Mouse (Mus musculus) liver, postnatal 0 days (tissue): ENCODE measurements at regions not wholly inside any gene's neighbourhood (a gene's known extent, or its start where the extent isn't known, plus 50 kb on each side); places are given as distances from the start of the nearest gene placed in this dataset.

ENCODE experiments used
- ATAC-seq: fragments of 200-750 bp; cut with Nextera tagmentation; 2 replicates; pipeline ENCODE4 v1.8.0; 2017; ENCODE audit warnings: mild to moderate bottlenecking, moderate library complexity
- DNase-seq: peaks from one replicate; pipeline ENCODE4 v3.0.0-alpha.2; 2016
- H3K27ac ChIP-seq: fragments of 300-500 bp; sonication (generic); 2 replicates; pipeline ENCODE4 v1.5.1; 2014; ENCODE audit warnings: antibody characterized with exemption, moderate library complexity, mild to moderate bottlenecking, low read depth
- H3K27me3 ChIP-seq: fragments of 300-500 bp; sonication (generic); 2 replicates; pipeline ENCODE4 v1.6.1; 2014; ENCODE audit warnings: low read length, control low read depth, mixed read lengths; ENCODE audit not compliant: insufficient read depth
- H3K36me3 ChIP-seq: fragments of 300-500 bp; sonication (generic); replicated peaks from 2 replicates; pipeline ENCODE4 v1.6.1; 2014; ENCODE audit warnings: mild to moderate bottlenecking, control low read depth, low read length, moderate library complexity, mixed read lengths; ENCODE audit not compliant: insufficient read depth
- H3K4me1 ChIP-seq: fragments of 300-500 bp; sonication (generic); 2 replicates; pipeline ENCODE4 v1.6.1; 2014; ENCODE audit warnings: antibody characterized with exemption, mild to moderate bottlenecking, control low read depth; ENCODE audit not compliant: insufficient read depth
- H3K4me2 ChIP-seq: fragments of 300-500 bp; sonication (generic); 2 replicates; pipeline ENCODE4 v1.6.1; 2014; ENCODE audit warnings: low read depth, mild to moderate bottlenecking, low read length, moderate library complexity, mixed read lengths
- H3K4me3 ChIP-seq: fragments of 300-500 bp; sonication (generic); 2 replicates; pipeline ENCODE4 v1.5.1; 2014; ENCODE audit warnings: low read depth, low read length
- H3K9ac ChIP-seq: fragments of 300-500 bp; sonication (generic); replicated peaks from 2 replicates; pipeline ENCODE4 v1.6.1; 2014; ENCODE audit warnings: mild to moderate bottlenecking, moderate library complexity
- H3K9me3 ChIP-seq: fragments of 300-500 bp; sonication (generic); 2 replicates; pipeline ENCODE4 v1.6.1; 2016; ENCODE audit warnings: mild to moderate bottlenecking, control low read depth, low read length, mixed read lengths
- CTCF ChIP-seq: sonication (generic); IDR thresholded peaks from 2 replicates; pipeline ENCODE4 v1.5.1; 2016; ENCODE audit warnings: antibody characterized with exemption, low read depth
- EP300 ChIP-seq: IDR thresholded peaks from 2 replicates; pipeline ENCODE4 v1.6.1; 2016; ENCODE audit warnings: antibody characterized with exemption, low read depth, mild to moderate bottlenecking
- WGBS: fragments of 180-500 bp; shearing (Covaris S2); extraction: QIAGEN DNeasy Blood & Tissue Kit; methylation state at CpG from one replicate; pipeline ENCODE4 v1.1.7; 2014; ENCODE audit not compliant: insufficient replicate concordance; 5-methylcytosine and 5-hydroxymethylcytosine counted together

DNA sequence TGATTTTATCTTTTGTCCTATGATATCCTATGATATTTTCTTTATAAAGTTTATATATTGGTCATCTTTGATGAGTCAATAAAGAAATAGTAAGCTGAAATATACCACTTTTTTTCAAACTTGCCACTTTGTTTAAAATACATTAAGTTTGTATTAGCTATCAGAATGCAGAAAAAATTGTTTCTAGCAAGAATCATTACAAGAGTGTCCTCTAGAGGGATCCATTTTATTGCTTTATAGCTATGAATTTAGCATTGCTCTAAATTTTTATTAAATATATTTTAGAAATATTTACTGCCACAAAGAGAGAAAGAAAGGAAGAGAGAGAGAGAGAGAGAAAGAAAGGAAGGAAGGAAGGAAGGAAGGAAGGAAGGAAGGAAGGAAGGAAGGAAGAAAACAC, 348.0 kb downstream of the Plod2 start:
- Histone ChIP-seq H3K4me2 (no peak overlapping the region), H3K27ac (no peak overlapping the region), H3K9ac (no peak overlapping the region), H3K9me3 (no peaks in the 10 kb centered on the region), H3K27me3 (no peaks in the 10 kb centered on the region), H3K4me1 (no peaks in the 10 kb centered on the region), H3K4me3 (no peak overlapping the region), H3K36me3 (no peaks in the 10 kb centered on the region)
- ATAC-seq (no peak), DNase-seq (no peak)
- TF ChIP-seq CTCF = no peak
- no peak for TF ChIP-seq EP300

DNA sequence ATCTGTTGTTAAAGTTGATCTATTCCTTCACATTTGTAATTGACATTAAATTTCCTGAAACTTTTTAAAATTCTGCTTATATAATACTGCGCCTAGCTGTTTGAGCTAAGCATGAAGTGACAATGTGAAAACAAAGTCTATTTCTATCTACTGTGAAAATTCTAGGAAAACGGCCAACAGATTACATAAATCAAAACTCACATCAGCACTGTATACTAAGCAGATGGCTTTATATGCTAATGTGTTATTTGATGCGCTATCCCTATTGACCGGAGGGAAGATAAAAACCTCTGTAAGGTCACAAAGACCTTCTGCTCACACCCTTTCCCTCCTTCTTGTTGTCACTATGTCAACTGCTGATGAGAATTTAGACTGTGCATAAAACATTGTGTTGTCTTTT, 357.7 kb downstream of the Plod2 start:
- Histone ChIP-seq H3K9ac (no peak overlapping the region), H3K4me3 (no peak overlapping the region), H3K4me1 (no peaks in the 10 kb centered on the region), H3K27ac (no peak overlapping the region), H3K9me3 (no peaks in the 10 kb centered on the region), H3K27me3 (no peaks in the 10 kb centered on the region), H3K36me3 (no peaks in the 10 kb centered on the region), H3K4me2 (no peak overlapping the region)
- WGBS = 84% methylated on average over 4 of the region's 4 CpGs
- TF ChIP-seq CTCF (no peak), EP300 (no peak)
- ATAC-seq (no peak), DNase-seq (no peak)

DNA sequence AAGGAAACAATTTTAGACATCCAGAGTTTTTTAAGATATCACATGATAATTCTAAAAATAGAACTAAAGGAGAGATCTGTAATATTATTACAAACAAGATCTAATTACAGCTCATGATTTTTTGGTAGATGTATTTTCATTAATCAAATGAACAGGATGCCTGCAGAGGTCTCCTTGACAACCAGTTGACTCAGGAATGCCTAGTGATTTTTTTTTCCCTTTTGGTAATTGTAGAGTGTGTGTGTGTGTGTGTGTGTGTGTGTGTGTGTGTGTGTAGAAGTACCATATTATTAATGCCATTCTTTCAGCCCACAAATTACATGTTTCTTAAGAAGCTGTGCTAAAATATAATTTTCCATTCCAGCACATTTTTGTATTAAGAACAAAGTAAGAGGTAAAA, 365.1 kb downstream of the Plod2 start:
- Histone ChIP-seq H3K4me3 (no peak overlapping the region), H3K4me1 (no peaks in the 10 kb centered on the region), H3K36me3 (no peaks in the 10 kb centered on the region), H3K9ac (no peak overlapping the region), H3K4me2 (no peak overlapping the region), H3K27me3 (no peaks in the 10 kb centered on the region), H3K27ac (no peak overlapping the region), H3K9me3 (no peaks in the 10 kb centered on the region)
- TF ChIP-seq CTCF (no peak), EP300 (no peak)
- DNase-seq (no peak), ATAC-seq (no peak)

DNA sequence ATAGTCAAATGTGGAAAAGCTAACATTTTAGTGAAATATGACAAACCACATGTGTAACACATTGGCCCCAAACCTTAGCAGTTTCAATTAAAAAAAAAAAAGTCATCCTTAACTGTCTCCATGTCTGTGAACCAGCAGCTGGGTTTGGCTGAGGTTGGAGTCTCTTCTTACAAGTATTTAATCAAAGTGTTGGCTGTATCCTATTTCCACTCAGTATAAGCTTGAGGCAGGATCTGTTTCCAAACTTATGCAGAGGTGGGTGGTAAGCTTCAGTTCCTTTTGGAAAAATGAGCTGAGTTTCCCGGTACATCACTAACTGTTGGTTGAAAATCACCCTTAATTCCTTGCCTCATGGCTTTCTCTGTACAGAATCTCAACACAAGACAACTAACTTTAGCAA, 377.4 kb downstream of the Plod2 start:
- H3K4me1 ChIP-seq = no peaks in the 10 kb centered on the region
- no peak overlapping the region for H3K9ac ChIP-seq
- WGBS = 83% methylated on average over 1 of the region's 1 CpGs
- no peak overlapping the region for H3K4me2 ChIP-seq
- no peaks in the 10 kb centered on the region for H3K36me3 ChIP-seq
- H3K4me3 ChIP-seq = no peak overlapping the region
- DNase-seq (no peak), ATAC-seq (no peak)
- no peak for TF ChIP-seq CTCF
- TF ChIP-seq EP300 = no peak
- H3K27ac ChIP-seq = no peak overlapping the region
- no peaks in the 10 kb centered on the region for H3K27me3 ChIP-seq
- no peaks in the 10 kb centered on the region for H3K9me3 ChIP-seq

DNA sequence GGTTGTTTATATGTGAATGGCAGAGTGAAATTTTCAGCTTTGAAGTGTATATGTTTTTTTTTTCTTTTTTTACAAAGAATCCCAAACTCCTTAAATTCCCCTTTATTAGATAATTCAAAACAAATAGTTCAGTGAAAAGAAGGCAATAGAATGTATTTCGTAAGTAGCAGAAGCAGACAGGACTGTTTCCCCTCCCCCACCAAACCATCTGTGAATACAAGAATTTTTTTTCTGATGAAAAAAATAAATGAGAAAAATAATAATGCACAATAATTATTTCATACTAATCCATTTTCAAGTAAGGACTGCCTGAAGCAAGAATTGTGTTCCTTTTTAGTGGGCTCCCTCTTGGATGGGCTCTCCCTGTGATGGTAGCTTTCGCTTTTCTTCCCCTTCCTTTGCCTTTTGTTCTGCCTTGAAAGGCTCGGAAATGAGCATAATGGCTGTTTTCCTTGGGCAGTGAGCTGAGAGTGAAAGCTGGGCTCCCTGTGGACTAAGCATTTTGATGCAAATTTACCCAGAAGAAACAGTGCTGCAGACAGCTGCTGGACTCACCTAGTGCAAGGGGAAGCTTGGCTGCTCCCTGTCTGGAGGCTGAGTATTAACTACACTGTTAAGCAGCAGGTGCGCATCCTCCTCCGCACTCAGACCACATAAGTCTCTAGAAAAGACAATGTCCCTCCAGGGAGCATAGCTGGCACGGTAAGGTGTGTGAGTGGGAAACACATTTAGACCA, 388.4 kb downstream of the Plod2 start:
- DNase-seq = no peak
- Histone ChIP-seq H3K4me3 (no peak overlapping the region), H3K36me3 (no peaks in the 10 kb centered on the region), H3K27ac (no peak overlapping the region), H3K27me3 (no peaks in the 10 kb centered on the region), H3K9ac (no peak overlapping the region), H3K4me2 (no peak overlapping the region), H3K4me1 (no peaks in the 10 kb centered on the region), H3K9me3 (peaks cover 12% of the 10 kb centered on the region)
- ATAC-seq = no peak
- TF ChIP-seq CTCF = no peak
- TF ChIP-seq EP300 = no peak
- 58% methylated on average over 6 of the region's 6 CpGs for WGBS

DNA sequence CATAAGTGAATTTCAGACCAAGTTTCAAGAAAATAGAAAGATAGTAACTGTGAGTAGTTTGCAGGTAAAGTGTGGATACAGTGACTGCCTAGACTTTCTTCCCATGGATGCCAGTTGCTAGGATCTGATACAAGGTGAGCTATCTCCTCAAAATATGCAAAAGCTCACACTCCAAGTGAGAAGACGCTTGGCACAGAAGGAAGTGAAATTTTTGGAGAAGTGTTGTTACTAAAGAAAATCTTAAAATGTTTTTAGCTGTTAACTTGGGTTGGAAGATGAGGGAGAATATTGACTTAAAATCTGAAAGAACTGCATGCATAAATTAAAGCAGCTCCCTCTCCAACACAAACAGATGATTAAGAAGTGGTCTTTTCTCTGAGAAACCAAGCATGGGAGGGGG, 395.8 kb downstream of the Plod2 start:
- 69% methylated on average over 1 of the region's 1 CpGs for WGBS

DNA sequence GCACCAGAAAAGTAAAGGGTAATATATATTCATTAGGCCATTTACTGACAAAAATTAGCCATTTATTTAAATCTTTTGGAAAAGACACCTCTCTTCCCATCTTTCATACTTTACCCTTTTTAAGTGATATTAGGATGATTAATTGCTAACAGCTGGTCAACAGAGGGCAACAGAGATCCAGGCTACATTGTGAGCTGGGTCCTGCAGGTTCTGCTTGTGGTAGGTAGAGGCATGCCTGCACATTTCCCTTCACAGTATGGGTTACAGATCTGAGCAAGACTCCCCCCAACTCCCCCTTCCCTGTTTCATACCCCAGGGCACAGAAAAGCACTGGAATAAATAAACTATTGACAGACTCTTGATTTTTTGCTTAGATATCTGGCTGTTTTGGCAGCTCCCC, 408.1 kb downstream of the Plod2 start:
- Histone ChIP-seq H3K27me3 (no peaks in the 10 kb centered on the region), H3K27ac (no peak overlapping the region), H3K4me1 (no peaks in the 10 kb centered on the region), H3K9me3 (no peaks in the 10 kb centered on the region), H3K4me2 (no peak overlapping the region), H3K9ac (no peak overlapping the region), H3K4me3 (no peak overlapping the region), H3K36me3 (no peaks in the 10 kb centered on the region)
- no peak for TF ChIP-seq EP300
- TF ChIP-seq CTCF = no peak
- DNase-seq (no peak), ATAC-seq (no peak)

More for the DNA sequence above, 395.8 kb downstream of the Plod2 start:
- H3K9me3 ChIP-seq = peaks cover 10% of the 10 kb centered on the region
- H3K4me2 ChIP-seq = no peak overlapping the region
- H3K4me1 ChIP-seq = no peaks in the 10 kb centered on the region
- no peak overlapping the region for H3K9ac ChIP-seq
- no peak for TF ChIP-seq EP300
- TF ChIP-seq CTCF = no peak
- DNase-seq (no peak), ATAC-seq (no peak)
- no peak overlapping the region for H3K4me3 ChIP-seq
- H3K27me3 ChIP-seq = no peaks in the 10 kb centered on the region
- no peaks in the 10 kb centered on the region for H3K36me3 ChIP-seq
- no peak overlapping the region for H3K27ac ChIP-seq
